Mouse (Mus musculus) mouse trophoblast stem cell (cell line): Measurements from ENCODE around the gene Setd1b.

ENCODE experiments used
- in situ Hi-C, 2 experiments: fragments of 300-500 bp; cut with MseI, MboI; formaldehyde crosslinking; loops; 2 replicates in 1 of 2; 3 replicates in 1 of 2; pipeline ENCODE4 v1.15.1; 2025

Setd1b gene

GRCm38 (mm10) chr5:123138953-123139721, 2.9 kb upstream of the Setd1b start:
- in situ Hi-C loops: no loop called here

- in situ Hi-C loops: no loop called here
These were observed 2.0 kb upstream of the Setd1b start for GRCm38 (mm10) chr5:123139722-123140627.

GRCm38 (mm10) chr5:123140694-123141554, 1.1 kb upstream of the Setd1b start:
- in situ Hi-C loops: no loop called here

- in situ Hi-C loops: no loop called here
These were observed 335 bp upstream of the Setd1b start for GRCm38 (mm10) chr5:123141555-123142160.

GRCm38 (mm10) chr5:123143251-123143970, 1.4 kb downstream of the Setd1b start:
- in situ Hi-C loops: no loop called here

GRCm38 (mm10) chr5:123143971-123144745, 2.2 kb downstream of the Setd1b start:
- in situ Hi-C loops: no loop called here

- in situ Hi-C loops: no loop called here
These were observed 3.0 kb downstream of the Setd1b start for GRCm38 (mm10) chr5:123144746-123145590.

- in situ Hi-C loops: no loop called here
These were observed 4.4 kb downstream of the Setd1b start for GRCm38 (mm10) chr5:123146357-123146756.

GRCm38 (mm10) chr5:123147569-123147968, 5.6 kb downstream of the Setd1b start:
- in situ Hi-C loops: no loop called here

- in situ Hi-C loops: no loop called here
These were observed 6.2 kb downstream of the Setd1b start for GRCm38 (mm10) chr5:123148073-123148722.

- in situ Hi-C loops: no loop called here
These were observed 7.7 kb downstream of the Setd1b start for GRCm38 (mm10) chr5:123149451-123150400.

GRCm38 (mm10) chr5:123150641-123151040, 8.6 kb downstream of the Setd1b start:
- in situ Hi-C loops: no loop called here

GRCm38 (mm10) chr5:123151077-123151476, 9.1 kb downstream of the Setd1b start:
- in situ Hi-C loops: no loop called here

GRCm38 (mm10) chr5:123151707-123152362, 9.8 kb downstream of the Setd1b start:
- in situ Hi-C loops: no loop called here

GRCm38 (mm10) chr5:123152901-123153300, 10.9 kb downstream of the Setd1b start:
- in situ Hi-C loops: no loop called here

- in situ Hi-C loops: loop anchor here (5.0 kb wide), 1 partner anchor 33 kb away; no protein-coding TSS in a partner anchor
These were observed 13.4 kb downstream of the Setd1b start for GRCm38 (mm10) chr5:123155425-123155824.
